Mouse (Mus musculus): Measurements from ENCODE around the gene Atn1. TPM values are rescaled to one million over a fixed set of nuclear protein-coding genes. Genes with fewer than 3 reads are reported as not detected.

Gene Atn1
- total and polyA plus RNA-seq, 3 experiments = 1.6 to 43.2 TPM; not detected in 1

- peak; percentile 38 for DNase-seq (ENCODE audit: low read depth, low spot score)
- Histone ChIP-seq H3K27ac (ENCODE audit: control insufficient read depth, low read depth, low read length) (no peak overlapping the region), H3K36me3 (ENCODE audit: control insufficient read depth in 1 of 2, insufficient read depth in 2 of 2, low read length in 2 of 2) (peaks cover 0 to 2% of the 10 kb centered on the region in 2 experiments; a peak in 1 of 4 replicates), H3K4me3 (ENCODE audit: control insufficient read depth in 1 of 2, insufficient read depth in 1 of 2, low read depth in 2 of 2, low read length in 2 of 2) (no peak overlapping the region), H3K9ac (ENCODE audit: control insufficient read depth, low read depth, low read length, poor library complexity, severe bottlenecking) (no peak overlapping the region), H3K9me3 (replicated peaks; ENCODE audit: insufficient read depth, low read length) (no peaks in the 10 kb centered on the region), H3K4me1 (ENCODE audit: control insufficient read depth in 1 of 2, insufficient read depth in 2 of 2, low read length in 2 of 2) (peaks cover 2 to 32% of the 10 kb centered on the region in 2 experiments; a peak in 3 of 4 replicates), H3K27me3 (ENCODE audit: control insufficient read depth in 1 of 2, insufficient read depth in 2 of 2, low read length in 2 of 2) (no peaks in the 10 kb centered on the region), H3K79me2 (ENCODE audit: control insufficient read depth, insufficient read depth, low read length, poor library complexity) (peaks cover 14% of the 10 kb centered on the region)
- peak; percentile 40; the same call in 1 of the 2 replicates for TF ChIP-seq SIN3A (IDR thresholded peaks at IDR 0.05; ENCODE audit: low read length)
- no peak for TF ChIP-seq RCOR1 (IDR thresholded peaks at IDR 0.05; ENCODE audit: low read depth, low read length)
- no peak for TF ChIP-seq MYC (IDR thresholded peaks at IDR 0.05; ENCODE audit: low read depth, low read length)
- no peak for TF ChIP-seq RAD21 (IDR thresholded peaks at IDR 0.05; ENCODE audit: low read depth, low read length)
Measured at GRCm38 (mm10) chr6:124757909-124758848, 1.9 kb upstream of the Atn1 start.

GRCm38 (mm10) chr6:124757351-124757880, 1.1 kb upstream of the Atn1 start:
- Histone ChIP-seq H3K9me3 (replicated peaks; ENCODE audit: insufficient read depth, low read length) (no peaks in the 10 kb centered on the region), H3K79me2 (ENCODE audit: control insufficient read depth, insufficient read depth, low read length, poor library complexity) (peaks cover 14% of the 10 kb centered on the region), H3K4me3 (ENCODE audit: control insufficient read depth in 1 of 2, insufficient read depth in 1 of 2, low read depth in 2 of 2, low read length in 2 of 2) (peak overlapping the region in 1 of 2 experiments; percentile 67; a peak in 2 of 4 replicates), H3K4me1 (ENCODE audit: control insufficient read depth in 1 of 2, insufficient read depth in 2 of 2, low read length in 2 of 2) (peaks cover 2 to 32% of the 10 kb centered on the region in 2 experiments; a peak in 3 of 4 replicates), H3K27me3 (ENCODE audit: control insufficient read depth in 1 of 2, insufficient read depth in 2 of 2, low read length in 2 of 2) (no peaks in the 10 kb centered on the region), H3K9ac (ENCODE audit: control insufficient read depth, low read depth, low read length, poor library complexity, severe bottlenecking) (no peak overlapping the region; the same call in 1 of the 2 replicates), H3K27ac (ENCODE audit: control insufficient read depth, low read depth, low read length) (no peak overlapping the region), H3K36me3 (ENCODE audit: control insufficient read depth in 1 of 2, insufficient read depth in 2 of 2, low read length in 2 of 2) (peaks cover 0 to 2% of the 10 kb centered on the region in 2 experiments; a peak in 1 of 4 replicates)
- TF ChIP-seq BHLHE40 (IDR thresholded peaks at IDR 0.05; ENCODE audit: borderline replicate concordance, low read depth, low read length) (no peak), EP300 (IDR thresholded peaks at IDR 0.05; ENCODE audit: low read depth in 1 of 2, low read length in 2 of 2) (no peak), TAL1 (IDR thresholded peaks at IDR 0.05; ENCODE audit: low read length) (no peak), MEF2A (IDR thresholded peaks at IDR 0.05; ENCODE audit: extremely low read depth, insufficient replicate concordance, low read depth, low read length, poor library complexity, severe bottlenecking) (no peak), E2F4 (IDR thresholded peaks at IDR 0.05; ENCODE audit: borderline replicate concordance, low read depth, low read length) (no peak), MYC (IDR thresholded peaks at IDR 0.05; ENCODE audit: low read depth, low read length) (no peak), CHD2 (IDR thresholded peaks at IDR 0.05; ENCODE audit: low read length) (no peak), GATA1 (IDR thresholded peaks at IDR 0.05; ENCODE audit: low read depth, low read length) (no peak), SIN3A (IDR thresholded peaks at IDR 0.05; ENCODE audit: low read length) (no peak; the same call in 1 of the 2 replicates), SMC3 (IDR thresholded peaks at IDR 0.05; ENCODE audit: low read depth, low read length) (no peak), POLR2AphosphoS5 (IDR thresholded peaks at IDR 0.05; ENCODE audit: borderline replicate concordance, low read depth, low read length) (no peak), ZKSCAN1 (IDR thresholded peaks at IDR 0.05; ENCODE audit: low read depth, low read length) (no peak), POLR2A (IDR thresholded peaks at IDR 0.05; ENCODE audit: control insufficient read depth in 1 of 2, insufficient read depth in 1 of 2, low read depth in 1 of 2, low read length in 2 of 2, poor library complexity in 1 of 2) (no peak), CHD1 (IDR thresholded peaks at IDR 0.05; ENCODE audit: low read depth, low read length) (no peak), CTCF (IDR thresholded peaks at IDR 0.05 in 2 of 3, conservative IDR thresholded peaks at IDR 0.05 in 1 of 3; ENCODE audit: control insufficient read depth in 1 of 3, insufficient read depth in 1 of 3, low read depth in 2 of 3, low read length in 3 of 3, poor library complexity in 1 of 3, severe bottlenecking in 1 of 3) (no peak), MXI1 (IDR thresholded peaks at IDR 0.05; ENCODE audit: low read depth, low read length) (no peak), ZNF384 (IDR thresholded peaks at IDR 0.05; ENCODE audit: low read depth, low read length) (no peak), GABPA (IDR thresholded peaks at IDR 0.05; ENCODE audit: low read depth, low read length) (no peak), KAT2A (conservative IDR thresholded peaks at IDR 0.05; ENCODE audit: low read depth, low read length) (no peak), ZC3H11A (IDR thresholded peaks at IDR 0.05; ENCODE audit: low read depth, low read length) (no peak)
- DNase-seq (ENCODE audit: low read depth, low spot score) = peak; percentile 36
